Mouse (Mus musculus): ENCODE results near the gene Cerk.

DNA sequence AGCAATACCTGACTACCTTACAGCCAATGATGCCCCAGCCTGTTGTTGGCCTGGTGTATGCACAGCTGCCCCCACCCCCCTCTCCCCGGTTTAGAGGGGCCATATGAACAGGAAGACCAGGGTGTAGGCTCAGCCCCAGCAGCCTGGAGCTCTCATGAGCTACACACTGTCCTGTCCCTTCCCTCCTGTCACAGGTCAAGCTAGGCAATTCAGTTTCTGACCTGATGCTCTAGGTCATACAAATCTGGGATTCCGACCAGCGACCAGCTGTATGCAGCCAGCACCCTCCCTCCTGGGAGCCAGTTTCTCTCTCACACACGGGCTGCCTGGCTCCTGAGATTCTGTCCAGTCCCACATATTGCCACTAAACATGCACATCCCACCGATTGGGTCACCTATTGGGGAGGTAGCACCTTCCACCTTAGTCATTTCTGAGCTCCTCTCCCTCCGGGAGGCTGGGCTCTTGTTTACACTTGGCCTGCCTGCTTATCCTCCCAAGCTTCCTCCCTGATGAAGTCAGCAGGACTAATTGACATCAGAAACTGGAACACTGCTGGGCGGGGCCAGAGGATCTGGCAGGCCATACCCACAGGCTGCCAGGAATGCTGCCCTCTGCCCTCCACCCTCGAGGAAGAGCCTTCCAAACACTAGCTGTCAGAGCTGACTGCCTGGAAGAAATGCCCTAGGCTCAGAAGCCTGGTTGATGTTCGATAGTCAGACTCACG is 3.0 kb upstream of the Cerk start:
- TF ChIP-seq IRF4 (IDR thresholded peaks at IDR 0.05; ENCODE audit: low read depth, low read length), result no peak
- TF ChIP-seq EP300 (IDR thresholded peaks at IDR 0.05; ENCODE audit: low read length), result no peak
- no peak for TF ChIP-seq POLR2A (IDR thresholded peaks at IDR 0.05; ENCODE audit: low read depth, low read length)
- no peak for TF ChIP-seq CTCF (conservative IDR thresholded peaks at IDR 0.05 in 1 of 2, IDR thresholded peaks at IDR 0.05 in 1 of 2; ENCODE audit: low read depth in 2 of 2, low read length in 2 of 2)
- no peak for TF ChIP-seq ZNF384 (IDR thresholded peaks at IDR 0.05; ENCODE audit: low read depth, low read length)
- TF ChIP-seq SIN3A (IDR thresholded peaks at IDR 0.05; ENCODE audit: low read length), result no peak
- TF ChIP-seq POLR2AphosphoS2 (IDR thresholded peaks at IDR 0.05; ENCODE audit: low read depth, low read length), result no peak
- no peak for TF ChIP-seq ZC3H11A (IDR thresholded peaks at IDR 0.05; ENCODE audit: low read depth, low read length)
- TF ChIP-seq NELFE (IDR thresholded peaks at IDR 0.05; ENCODE audit: low read depth, low read length), result no peak

Data from CH12.LX (cell line).